Mouse (Mus musculus): ENCODE data around the gene Sv2a. TPM values are rescaled to one million over a fixed set of nuclear protein-coding genes. Genes with fewer than 3 reads are reported as not detected.
"Not testable (repeated sequence)": the region's sequence is repeated elsewhere in the genome, so short reads cannot be mapped to it uniquely, and the experiment has no call there.

Gene Sv2a
- total RNA-seq, 1 experiment from 2014 or later, result 1.3 TPM

- peak; percentile 89 for ATAC-seq (replicated peaks; ENCODE audit: low read depth, poor library complexity, severe bottlenecking)
Measured at GRCm38 (mm10) chr3:96172197-96173178, 8.5 kb upstream of the Sv2a start, which contains the start of gene Sf3b4. Gene Sf3b4, plus strand, starts transcription at chr3:96172332.

GRCm38 (mm10) chr3:96173185-96173584 lies 7.8 kb upstream of the Sv2a start:
- ATAC-seq (replicated peaks; ENCODE audit: low read depth, poor library complexity, severe bottlenecking), result no peak

- not testable (repeated sequence) for ATAC-seq (replicated peaks; ENCODE audit: low read depth, poor library complexity, severe bottlenecking)
Measured at GRCm38 (mm10) chr3:96174042-96174441, 6.9 kb upstream of the Sv2a start.

- no peak for ATAC-seq (replicated peaks; ENCODE audit: low read depth, poor library complexity, severe bottlenecking)
Measured at GRCm38 (mm10) chr3:96175251-96175650, 5.7 kb upstream of the Sv2a start.

- ATAC-seq (replicated peaks; ENCODE audit: low read depth, poor library complexity, severe bottlenecking), result no peak
Measured at GRCm38 (mm10) chr3:96178427-96178826, 2.5 kb upstream of the Sv2a start.

GRCm38 (mm10) chr3:96178902-96179301 lies 2.0 kb upstream of the Sv2a start:
- ATAC-seq (replicated peaks; ENCODE audit: low read depth, poor library complexity, severe bottlenecking), result no peak

- ATAC-seq (replicated peaks; ENCODE audit: low read depth, poor library complexity, severe bottlenecking), result no peak
Measured at GRCm38 (mm10) chr3:96179531-96179930, 1.4 kb upstream of the Sv2a start.

- ATAC-seq (replicated peaks; ENCODE audit: low read depth, poor library complexity, severe bottlenecking), result no peak
Measured at GRCm38 (mm10) chr3:96181510-96182381, 795 bp downstream of the Sv2a start.

GRCm38 (mm10) chr3:96182382-96182776 lies 1.4 kb downstream of the Sv2a start:
- ATAC-seq (replicated peaks; ENCODE audit: low read depth, poor library complexity, severe bottlenecking), result no peak

GRCm38 (mm10) chr3:96192977-96193376 lies 12.0 kb downstream of the Sv2a start:
- ATAC-seq (replicated peaks; ENCODE audit: low read depth, poor library complexity, severe bottlenecking), result no peak

GRCm38 (mm10) chr3:96194966-96195365 lies 14.0 kb downstream of the Sv2a start:
- ATAC-seq (replicated peaks; ENCODE audit: low read depth, poor library complexity, severe bottlenecking), result 0 out of 2 replicates have a peak, but pooled peaks have one; percentile 15

GRCm38 (mm10) chr3:96195616-96196313 lies 14.8 kb downstream of the Sv2a start:
- no peak for ATAC-seq (replicated peaks; ENCODE audit: low read depth, poor library complexity, severe bottlenecking)

- no peak for ATAC-seq (replicated peaks; ENCODE audit: low read depth, poor library complexity, severe bottlenecking)
Measured at GRCm38 (mm10) chr3:96196437-96197128, 15.6 kb downstream of the Sv2a start.

GRCm38 (mm10) chr3:96197129-96197749 lies 16.3 kb downstream of the Sv2a start:
- ATAC-seq (replicated peaks; ENCODE audit: low read depth, poor library complexity, severe bottlenecking), result peak; percentile 81

GRCm38 (mm10) chr3:96198181-96198580 lies 17.2 kb downstream of the Sv2a start:
- peak; percentile 42 for ATAC-seq (replicated peaks; ENCODE audit: low read depth, poor library complexity, severe bottlenecking)

- not testable (repeated sequence) for ATAC-seq (replicated peaks; ENCODE audit: low read depth, poor library complexity, severe bottlenecking)
Measured at GRCm38 (mm10) chr3:96198601-96199251, 17.8 kb downstream of the Sv2a start.

- ATAC-seq (replicated peaks; ENCODE audit: low read depth, poor library complexity, severe bottlenecking), result no peak
Measured at GRCm38 (mm10) chr3:96199731-96200130, 18.8 kb downstream of the Sv2a start.

- no peak for ATAC-seq (replicated peaks; ENCODE audit: low read depth, poor library complexity, severe bottlenecking)
Measured at GRCm38 (mm10) chr3:96207819-96208218, 26.9 kb downstream of the Sv2a start.

Measured in common myeloid progenitor, adult 5-6 weeks (primary cell).